Mouse (Mus musculus) lung, postnatal 0 days (tissue): ENCODE measurements around the gene Pramef12.
"Not testable (repeated sequence)": the region's sequence is repeated elsewhere in the genome, so short reads cannot be mapped to it uniquely, and the experiment has no call there.

Source experiments
- CTCF ChIP-seq: IDR thresholded peaks from 2 replicates; pipeline ENCODE4 v1.5.1; 2016; ENCODE audit warnings: antibody characterized with exemption, mild to moderate bottlenecking
- EP300 ChIP-seq: IDR thresholded peaks from 2 replicates; pipeline ENCODE4 v1.6.1; 2016; ENCODE audit warnings: antibody characterized with exemption, mild to moderate bottlenecking, control low read depth

GRCm38 (mm10) chr4:144357642-144358041 lies 50.6 kb downstream of the Pramef12 start, which contains the start of gene Gm13119:
- TF ChIP-seq EP300, CTCF: not testable (repeated sequence)
